Mouse (Mus musculus): ENCODE measurements around the gene Gpc1.

The Gpc1 gene

DNA sequence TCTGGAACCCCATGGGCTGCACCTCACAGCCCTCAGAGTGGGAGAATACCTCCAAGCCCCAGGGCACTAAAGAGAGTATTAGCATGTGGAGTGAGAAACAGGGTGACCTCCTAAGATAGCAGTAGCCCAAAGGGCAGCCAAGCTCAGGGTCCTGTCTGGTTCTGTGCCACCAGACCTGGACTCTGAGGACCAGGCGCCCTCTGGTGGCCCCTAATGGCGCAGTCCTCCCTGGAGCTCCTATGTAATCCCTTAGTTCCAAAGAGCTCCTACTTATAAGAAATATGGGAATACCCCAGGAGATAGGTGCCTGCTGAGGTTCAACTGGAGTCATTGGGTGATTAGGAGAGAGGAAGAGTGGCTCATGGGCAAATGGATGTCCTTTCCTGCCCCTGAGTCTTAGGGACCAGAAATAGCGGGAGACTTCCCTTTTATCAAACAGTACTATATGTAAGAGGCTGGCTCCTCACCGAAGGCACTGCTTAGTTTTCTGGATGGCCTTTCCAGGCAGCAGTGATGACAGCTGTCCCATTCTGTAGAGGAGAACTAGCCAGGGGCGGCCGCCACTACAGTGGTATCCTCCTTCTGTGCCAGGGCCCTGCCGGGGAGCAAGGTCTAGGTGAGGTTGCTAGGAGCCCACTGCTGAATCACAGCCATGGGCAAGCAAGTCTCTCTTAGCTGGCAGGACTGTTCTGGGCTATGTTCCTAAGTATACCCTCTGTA is 2.7 kb downstream of the Gpc1 start:
- DNase-seq (ENCODE audit: low read depth in 1 of 2, low spot score in 2 of 2): peak in 1 of 2 experiments; percentile 32

DNA sequence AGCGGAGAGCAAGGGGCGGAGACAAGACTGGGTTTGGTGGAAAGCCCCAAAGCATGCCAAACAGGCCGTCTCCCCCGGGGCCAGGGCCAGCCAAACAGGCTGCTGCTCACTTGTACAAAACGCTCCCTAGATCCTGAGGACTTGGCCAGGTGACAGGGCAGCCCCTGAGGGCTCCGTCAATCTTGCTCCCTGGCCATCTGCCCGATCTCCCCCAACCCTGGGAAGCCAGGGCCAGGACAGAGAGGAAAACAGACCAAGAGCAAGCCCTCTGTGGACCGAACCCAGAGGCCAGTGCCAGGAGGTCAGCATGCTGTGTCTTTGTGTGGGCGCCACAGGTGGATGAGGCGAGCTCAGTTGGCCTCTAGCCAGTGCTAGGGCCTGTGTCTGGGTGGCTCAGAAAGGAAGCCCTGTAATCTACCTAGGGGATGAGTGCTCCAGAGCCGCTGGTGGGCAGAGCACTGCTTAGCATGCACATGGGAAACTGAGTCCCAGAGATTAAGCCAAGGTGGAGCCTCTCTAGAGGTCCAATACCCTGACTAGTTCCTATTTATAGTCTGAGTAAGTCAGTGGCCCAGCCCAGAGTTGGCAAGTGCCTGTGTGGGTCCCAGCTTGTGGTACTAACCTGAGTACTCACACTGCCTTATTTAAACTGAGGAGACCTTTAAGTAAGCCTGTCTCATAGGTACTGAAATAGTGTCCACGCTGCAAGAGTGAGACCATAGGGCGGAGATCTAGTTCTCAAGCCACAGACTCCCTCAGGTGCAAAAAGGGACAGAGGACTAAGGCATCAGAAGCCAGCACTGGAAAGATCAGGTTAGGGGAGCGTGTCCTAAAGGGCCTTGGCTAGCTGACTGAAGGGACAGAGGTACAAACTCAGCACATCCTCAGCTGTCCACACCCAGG is 6.7 kb downstream of the Gpc1 start:
- no peak for DNase-seq (ENCODE audit: low read depth in 1 of 2, low spot score in 2 of 2)

DNA sequence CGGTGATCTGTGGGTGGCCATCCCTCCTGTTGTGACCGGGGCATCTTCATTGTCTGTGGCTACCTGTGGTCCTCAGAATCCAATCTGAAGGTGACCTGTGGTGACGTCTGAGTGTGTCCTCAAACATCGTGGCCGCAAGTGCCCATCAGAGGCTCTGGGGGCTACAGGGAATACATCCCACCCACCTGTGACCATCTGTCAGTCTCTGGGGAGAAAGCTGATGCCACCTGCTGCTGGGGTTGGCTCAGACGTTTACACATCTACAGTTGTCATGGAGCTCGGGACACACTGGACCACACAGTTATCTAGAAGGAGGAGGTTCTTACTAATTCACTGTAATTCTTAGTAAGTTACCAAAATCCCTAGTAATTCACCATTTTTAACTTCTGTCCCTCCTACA is 7.8 kb downstream of the Gpc1 start:
- no peak for DNase-seq (ENCODE audit: low read depth in 1 of 2, low spot score in 2 of 2)

DNA sequence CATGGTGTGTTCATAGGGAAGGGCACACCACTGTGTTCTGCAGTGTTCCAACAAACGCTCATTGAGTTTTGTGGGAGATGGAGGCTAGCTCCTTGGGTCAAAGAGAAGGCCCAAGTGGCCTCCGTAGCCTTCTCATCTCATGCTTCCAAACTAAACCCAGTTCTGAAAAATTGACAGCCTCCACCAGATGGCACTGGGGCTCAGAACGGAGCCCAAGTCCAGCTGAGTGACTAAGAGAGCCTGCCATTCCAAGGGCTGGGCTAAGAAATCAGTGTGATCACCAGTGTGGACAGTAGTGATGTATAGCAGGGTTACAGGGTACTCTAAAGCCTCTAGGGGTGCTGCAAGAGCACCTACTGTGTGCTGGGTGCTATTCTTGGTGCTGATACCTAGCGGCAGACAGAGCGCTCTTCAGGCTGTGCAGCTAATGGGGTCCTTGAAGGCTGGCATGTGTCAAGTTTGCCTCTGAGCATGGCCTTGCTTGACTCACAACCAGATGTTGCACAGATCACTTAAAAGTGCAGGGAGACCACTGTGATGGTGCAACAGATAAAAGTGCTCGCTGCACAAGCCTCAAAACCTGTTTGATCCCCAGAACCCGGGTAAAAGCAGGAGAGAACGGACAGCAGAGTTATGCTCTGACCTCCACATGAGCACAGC is 8.9 kb downstream of the Gpc1 start:
- DNase-seq (ENCODE audit: low read depth in 1 of 2, low spot score in 2 of 2): no peak

DNA sequence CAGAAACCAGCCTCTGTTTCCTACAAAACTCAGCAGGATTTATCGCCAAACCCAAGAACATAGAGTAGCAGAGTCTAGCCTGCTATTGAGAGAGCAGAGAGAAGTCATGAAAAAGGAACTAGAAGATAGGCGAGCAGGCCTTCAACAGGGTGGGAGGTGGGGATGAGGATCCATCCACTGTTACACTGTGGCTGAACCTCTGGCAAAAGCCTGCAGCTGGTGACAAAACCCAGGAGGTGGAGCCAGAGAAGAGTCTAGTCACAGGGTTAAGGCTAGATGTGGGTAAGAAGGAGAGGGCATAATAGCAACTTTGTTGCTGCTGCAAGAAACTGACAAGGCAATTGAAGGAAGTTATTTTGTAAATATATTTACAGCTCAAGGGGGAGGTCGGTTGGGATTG is 10.0 kb downstream of the Gpc1 start:
- no peak for DNase-seq (ENCODE audit: low read depth in 1 of 2, low spot score in 2 of 2)

DNA sequence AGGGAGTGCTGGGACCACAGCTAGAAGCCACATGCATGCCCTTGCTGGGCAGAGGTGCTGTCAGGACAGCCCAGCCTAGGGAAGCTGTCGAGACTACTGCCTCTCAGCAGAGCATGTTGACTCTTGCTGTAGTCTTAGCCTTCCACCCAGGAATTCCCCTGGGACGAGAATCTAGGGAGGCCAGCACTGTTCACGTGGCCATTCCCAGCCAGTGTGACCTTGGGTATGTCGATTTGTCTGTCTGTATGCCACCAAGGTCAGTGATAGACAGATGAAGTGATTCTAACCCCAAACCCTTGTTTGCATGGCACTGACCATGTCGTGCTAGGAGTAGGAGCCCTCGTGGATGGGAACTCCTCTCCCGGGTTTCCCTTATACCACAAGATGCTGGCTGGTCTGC is 14.4 kb downstream of the Gpc1 start:
- no peak for DNase-seq (ENCODE audit: low read depth in 1 of 2, low spot score in 2 of 2)

DNA sequence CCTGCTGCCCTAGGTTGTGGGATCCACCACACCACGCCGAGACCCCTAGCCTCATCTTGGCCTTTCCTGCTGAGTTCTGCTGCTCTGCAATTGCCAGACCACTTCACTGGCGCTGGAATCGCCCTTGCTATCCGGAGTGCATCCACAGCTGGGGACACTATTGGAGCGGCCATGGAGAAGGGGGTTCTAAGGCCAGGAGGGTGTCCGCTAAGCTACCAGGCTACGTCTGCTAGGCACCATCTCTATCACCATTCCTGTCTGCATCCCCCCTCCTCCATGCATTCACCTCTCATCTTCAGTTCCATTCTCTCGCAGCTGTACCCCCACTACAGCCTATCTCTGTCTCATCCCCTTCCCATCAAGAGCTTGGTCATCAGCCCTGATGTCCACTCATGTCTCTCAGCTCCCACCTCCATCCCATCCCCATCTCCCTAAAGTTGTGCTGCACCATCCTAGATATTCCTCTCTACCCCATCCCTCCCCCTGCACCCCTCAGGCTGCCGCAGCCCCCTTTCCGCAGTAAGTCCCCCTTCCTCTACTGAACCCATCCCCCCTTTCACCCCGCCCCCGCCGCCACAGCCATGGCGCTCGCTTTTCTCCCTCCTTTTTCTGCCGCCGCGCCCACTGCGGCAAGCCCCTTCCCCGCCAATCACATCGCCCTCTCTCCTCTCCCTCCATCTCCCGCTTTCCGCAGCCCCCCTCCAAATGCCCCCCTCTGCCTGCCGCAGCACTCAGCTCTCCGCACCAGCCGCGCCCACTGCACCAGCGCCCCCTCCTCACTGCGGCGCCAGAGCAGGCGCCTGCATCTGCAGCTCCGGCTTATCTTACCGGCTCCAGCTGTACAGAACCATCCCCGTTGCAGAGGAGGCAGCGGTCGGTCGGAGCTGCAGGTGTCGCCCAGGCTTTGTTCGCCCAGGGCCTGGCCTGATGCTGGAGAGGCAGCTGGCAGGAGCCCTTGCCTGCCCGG is 16.7 kb downstream of the Gpc1 start:
- DNase-seq (ENCODE audit: low read depth in 1 of 2, low spot score in 2 of 2): no peak

DNA sequence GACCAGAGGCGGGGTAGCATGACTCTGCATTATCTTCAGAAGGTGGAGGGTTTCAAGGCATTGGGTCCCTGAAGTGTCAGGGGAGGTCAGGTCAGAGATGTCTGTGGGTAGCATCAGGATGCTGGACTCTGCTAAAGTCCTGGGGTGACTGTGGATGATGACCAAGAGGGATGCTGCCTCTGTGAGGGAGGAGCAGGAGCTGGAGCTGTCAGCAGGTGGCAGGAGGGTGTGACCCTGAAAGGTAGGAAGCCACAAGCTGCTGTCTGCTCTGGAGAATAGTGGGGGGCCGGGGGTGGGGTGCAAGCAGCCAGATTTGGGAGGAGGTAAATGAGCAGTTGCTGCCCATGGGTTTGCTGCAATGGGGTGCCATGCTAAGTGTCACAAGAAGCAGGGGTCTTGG is 18.0 kb downstream of the Gpc1 start:
- no peak for DNase-seq (ENCODE audit: low read depth in 1 of 2, low spot score in 2 of 2)

DNA sequence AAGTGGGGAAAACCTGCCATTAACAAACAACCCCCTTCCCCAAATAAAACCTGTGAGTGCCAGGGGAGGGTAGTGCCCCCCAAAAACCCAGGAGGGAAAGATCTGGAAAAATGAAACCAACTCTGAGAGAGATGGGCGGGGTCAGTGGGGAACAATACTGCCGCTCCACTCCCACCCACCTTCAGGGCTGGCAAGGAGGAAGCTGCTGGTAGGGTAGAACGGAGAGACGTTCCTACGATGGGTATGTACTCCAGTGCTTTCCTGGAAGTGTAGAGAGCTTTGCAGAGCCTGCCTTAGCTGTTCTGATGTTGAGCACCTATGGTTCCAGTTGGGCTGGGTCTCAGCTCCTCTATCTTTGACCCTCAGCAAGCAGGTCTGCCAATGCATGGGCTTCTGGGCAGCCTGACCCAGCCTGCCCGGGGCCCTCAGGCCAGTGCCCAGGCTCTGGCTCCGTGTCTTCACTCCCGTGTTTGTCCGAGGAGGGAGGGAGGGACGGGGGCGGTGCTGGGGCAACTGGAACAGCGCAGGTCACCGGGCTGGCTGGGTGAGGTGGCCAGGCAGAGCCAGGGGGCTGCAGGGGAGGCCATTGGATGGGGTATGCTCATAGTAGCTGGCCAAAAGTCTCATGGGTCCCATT is 18.6 kb downstream of the Gpc1 start:
- no peak for DNase-seq (ENCODE audit: low read depth in 1 of 2, low spot score in 2 of 2)

DNA sequence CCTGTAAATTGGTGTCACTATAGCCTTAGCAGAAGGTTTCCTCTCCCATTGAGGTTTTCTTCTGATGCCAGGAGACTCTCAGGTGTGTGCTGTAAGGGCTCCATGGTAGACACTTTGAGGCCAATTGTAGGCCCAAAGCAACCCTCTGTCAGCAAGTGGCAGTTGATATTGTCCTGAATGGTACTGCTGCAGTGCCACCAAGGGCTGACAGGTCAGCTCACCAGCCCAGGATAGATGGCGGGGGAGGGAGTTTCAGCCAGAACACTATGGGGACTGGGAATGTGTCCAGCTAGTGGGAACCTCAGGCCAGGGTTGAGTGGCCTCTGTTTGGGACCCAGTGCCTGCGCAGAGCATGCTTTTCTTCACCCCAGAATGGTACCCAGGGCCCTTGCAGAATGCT is 21.0 kb downstream of the Gpc1 start:
- no peak for DNase-seq (ENCODE audit: low read depth in 1 of 2, low spot score in 2 of 2)

DNA sequence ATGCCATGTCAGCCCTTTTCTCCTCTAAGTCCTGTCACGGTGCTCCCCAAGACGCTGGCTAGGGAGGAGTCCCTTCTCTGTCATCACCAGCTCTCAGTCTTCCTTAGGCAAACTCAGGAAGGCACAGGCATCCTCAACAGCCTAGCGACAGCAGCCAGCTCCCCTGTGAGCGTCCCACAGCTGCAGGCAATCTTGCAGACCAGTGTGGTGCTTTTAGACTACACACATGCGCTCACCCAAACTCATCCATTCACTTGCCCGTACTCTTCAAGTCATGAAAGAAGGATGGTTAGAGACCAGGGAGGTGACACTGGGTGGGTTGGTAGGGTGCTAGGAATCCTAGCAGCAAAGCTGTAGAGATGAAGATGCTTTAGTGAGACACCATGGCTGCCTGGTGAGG is 30.1 kb downstream of the Gpc1 start:
- DNase-seq (ENCODE audit: low read depth in 1 of 2, low spot score in 2 of 2): no peak

DNA sequence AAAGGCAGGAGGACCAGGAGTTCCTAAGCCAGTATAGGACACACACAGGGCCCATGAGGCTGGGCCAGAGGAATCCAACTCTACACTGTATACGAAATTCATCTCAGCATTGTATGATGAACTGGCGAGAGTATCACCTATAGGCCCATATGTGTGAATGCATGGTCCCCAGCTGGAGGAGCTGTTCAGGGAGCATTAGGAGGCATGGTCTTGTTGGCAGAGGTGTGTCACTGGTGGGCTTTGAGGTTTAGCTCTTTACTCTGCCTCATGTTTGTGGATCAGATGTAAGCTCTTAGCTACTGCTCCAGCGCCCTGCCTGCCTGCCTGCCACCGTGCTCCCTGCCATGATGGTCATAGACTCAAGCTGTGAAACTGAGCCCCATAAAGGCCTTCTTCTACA is 31.8 kb downstream of the Gpc1 start:
- no peak for DNase-seq (ENCODE audit: low read depth in 1 of 2, low spot score in 2 of 2)

DNA sequence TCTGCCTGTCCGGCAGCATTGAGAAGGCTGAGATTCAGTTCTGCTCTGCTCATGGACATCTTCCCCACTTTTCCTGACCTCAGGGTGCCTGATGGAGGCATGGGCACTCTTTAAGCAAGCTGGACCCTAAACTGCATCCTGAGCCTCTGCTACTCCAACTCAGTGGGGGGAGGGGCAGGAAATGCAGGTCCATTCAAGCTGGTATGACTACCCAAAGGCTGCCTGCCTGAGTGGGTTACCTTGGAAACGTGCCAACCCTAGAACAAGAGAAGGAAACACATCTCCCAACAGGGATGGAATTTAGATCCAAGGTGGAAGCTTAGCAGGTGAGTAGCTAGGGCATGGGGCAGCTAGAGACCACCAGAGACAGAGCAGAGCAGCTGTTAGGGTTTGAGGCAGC is 34.7 kb downstream of the Gpc1 start:
- no peak for DNase-seq (ENCODE audit: low read depth in 1 of 2, low spot score in 2 of 2)

DNA sequence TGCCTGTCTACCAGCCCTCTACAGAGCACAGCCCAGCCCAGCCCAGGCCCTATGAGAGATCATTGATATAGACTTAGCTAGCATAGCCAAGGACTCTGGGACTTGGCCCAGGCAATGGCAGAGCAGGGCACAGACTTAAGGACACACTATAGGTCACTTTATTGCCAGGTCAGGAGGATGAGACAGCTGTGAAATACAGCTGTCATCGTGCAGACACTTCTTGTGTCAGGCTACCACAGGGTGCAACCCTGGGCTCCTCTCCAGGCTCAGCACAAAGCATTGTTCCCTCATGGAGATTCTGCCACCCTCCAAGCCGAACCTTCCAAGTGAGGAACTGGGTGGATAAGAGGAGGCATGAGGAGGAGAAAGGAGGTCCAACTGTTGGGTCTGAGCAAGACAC is 38.5 kb downstream of the Gpc1 start:
- DNase-seq (ENCODE audit: low read depth in 1 of 2, low spot score in 2 of 2): no peak

DNA sequence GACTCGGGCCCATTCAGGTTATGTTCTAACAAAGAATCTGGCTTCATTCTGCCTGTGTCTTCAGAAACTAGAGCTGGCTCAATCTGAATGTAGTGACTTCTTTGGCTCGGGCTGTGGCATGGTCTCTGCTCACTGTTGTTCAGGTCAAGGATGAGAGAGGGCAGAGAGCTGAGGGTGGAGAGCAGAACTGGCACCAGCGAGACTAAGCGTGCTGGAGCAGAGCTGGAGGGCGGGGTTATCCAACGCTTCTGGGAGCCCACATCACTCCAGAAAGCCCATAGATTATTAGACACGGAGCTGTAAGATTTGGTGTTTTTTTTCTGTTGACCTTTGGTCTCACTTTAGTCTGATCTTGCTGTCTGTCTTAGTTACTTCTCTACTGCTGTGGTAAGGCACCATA is 41.2 kb downstream of the Gpc1 start:
- no peak for DNase-seq (ENCODE audit: low read depth in 1 of 2, low spot score in 2 of 2)

DNA sequence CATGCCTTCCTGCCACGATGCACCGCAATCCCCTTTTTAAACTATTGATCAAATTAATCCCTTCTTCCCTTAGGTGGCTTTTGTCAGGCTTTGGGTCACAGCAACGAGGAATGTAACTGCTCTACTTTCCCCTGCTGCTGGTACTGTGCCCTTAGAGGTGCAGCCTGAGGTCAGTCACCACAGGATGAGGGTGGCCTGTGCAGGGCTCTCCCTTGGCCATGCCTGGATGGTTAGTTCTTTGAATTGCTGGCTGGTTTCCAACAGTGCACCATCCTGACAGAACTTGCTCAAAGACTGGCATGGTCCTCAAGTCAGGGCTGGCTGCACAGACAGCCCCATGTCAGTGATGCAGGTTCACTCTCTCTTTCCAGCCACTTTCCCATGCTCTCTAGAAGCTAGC is 42.6 kb downstream of the Gpc1 start:
- DNase-seq (ENCODE audit: low read depth in 1 of 2, low spot score in 2 of 2): no peak

DNA sequence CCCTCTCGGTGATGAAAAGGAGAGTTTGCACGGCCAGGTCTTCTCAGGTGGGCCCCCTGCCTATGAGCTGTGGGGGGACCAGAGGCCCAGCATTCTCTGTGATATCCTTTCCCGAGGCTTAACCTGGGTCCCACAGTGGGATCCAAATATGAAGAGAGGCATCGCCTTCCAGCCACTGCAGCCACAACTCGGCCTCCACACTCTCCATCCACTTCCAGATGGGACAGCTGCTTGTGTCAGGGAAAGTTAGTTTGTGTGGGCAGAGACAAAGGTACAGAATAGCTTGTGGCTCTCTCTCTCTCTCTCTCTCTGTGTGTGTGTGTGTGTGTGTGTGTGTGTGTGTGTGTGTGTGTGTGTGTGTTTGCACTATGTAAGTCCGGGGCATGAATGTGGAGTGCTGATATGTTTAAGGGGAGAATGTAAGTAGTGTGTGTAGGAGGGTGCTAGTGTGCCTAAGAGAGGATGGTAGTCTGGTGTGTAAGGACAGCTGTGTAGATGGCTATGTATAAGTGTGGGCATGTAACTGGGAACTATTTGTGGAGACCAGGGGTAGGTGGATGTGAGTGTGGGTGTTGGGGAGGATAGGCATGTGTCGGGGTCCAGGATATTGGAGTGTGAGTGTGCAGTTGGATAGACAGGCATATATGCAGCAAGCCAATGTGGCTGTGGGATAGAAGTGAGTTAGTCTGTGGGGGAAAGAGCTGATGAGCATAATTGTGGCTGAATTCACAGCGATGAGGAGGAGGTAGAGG is 44.1 kb downstream of the Gpc1 start:
- DNase-seq (ENCODE audit: low read depth in 1 of 2, low spot score in 2 of 2): no peak

DNA sequence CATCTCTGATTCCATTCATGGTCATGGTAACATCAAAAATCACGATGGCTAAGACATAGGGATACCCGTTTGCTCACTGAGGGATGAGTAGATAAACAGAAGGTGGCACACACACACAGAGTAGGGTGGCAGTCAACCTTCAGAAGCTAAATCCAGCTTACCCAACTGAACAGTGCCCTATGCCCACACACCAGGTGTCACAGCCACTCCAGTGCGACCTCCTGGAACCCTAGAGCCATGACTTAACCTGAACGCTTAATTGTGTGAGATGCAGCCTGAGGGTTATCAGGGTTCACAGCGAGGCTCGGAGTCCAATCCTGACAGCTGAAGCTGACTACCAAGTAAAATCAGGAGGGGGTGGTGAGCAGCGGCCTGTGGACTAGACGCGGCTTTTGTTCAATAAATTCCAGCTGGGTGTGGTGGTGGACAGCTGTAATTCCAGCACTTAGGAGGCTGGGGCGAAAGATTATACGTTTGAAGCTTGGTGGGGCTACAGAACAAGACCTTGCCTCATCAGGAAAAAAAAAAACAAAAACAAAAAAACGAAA is 46.1 kb downstream of the Gpc1 start:
- DNase-seq (ENCODE audit: low read depth in 1 of 2, low spot score in 2 of 2): no peak

DNA sequence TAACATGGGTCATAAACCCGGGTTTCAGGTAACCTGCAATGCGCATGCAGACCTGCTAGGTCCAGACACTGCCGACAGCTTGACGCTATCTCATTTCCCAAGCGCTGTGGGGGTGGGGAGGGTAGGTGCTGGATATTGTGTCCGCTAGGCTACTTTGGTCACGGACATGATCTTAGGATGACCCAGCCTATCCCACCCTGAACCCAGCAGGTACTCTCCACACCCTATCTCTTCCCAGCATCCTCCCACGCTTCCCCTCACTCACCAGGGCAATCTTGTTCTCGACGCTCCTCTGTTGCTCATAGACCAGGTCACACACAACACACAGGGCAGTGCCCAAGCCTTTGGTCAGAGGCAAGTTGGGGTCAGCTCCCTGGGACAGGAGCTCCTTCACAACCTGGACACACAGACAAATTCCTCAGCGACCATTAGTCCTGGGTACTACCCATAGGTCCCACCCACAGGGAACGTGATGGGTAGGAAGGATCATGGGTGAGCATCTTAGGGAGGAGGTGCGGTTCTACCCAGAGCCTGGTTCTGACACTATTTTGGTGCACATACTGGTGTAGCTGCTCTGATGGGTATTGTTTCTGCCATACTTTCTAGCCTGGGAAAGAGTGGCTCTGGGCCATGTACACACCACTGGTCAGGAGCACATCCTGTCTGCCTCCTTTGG is 46.8 kb downstream of the Gpc1 start:
- no peak for DNase-seq (ENCODE audit: low read depth in 1 of 2, low spot score in 2 of 2)

Data from monocyte, adult 2 months (primary cell).